Mouse (Mus musculus) olfactory bulb, adult 2 months (tissue): ENCODE results near the gene Gm11011.

ENCODE experiments used
- CTCF ChIP-seq: fragments of 200-500 bp; IDR thresholded peaks from 2 replicates; pipeline ENCODE4 v1.5.1; 2012; ENCODE audit warnings: low read depth, mild to moderate bottlenecking, low read length, moderate library complexity; ENCODE audit not compliant: insufficient read depth
- POLR2A ChIP-seq: fragments of 200-500 bp; IDR thresholded peaks from 2 replicates; pipeline ENCODE4 v1.6.1; 2012; ENCODE audit warnings: mild to moderate bottlenecking, low read depth, low read length, moderate library complexity; ENCODE audit not compliant: insufficient read depth

- TF ChIP-seq CTCF = no peak
- no peak for TF ChIP-seq POLR2A
Observed at GRCm38 (mm10) chr2:169632338-169633151, 45.0 kb upstream of the Gm11011 start, which contains the start of gene Tshz2.
